Mouse (Mus musculus) C2C12 (cell line): ENCODE measurements around the gene Tbcel.

ENCODE experiments used
- CTCF ChIP-seq: IDR thresholded peaks from one replicate; pipeline ENCODE4 v1.5.1; 2011; ENCODE audit not compliant: control insufficient read depth, insufficient read depth, insufficient read length
- MAX ChIP-seq: IDR thresholded peaks from one replicate; pipeline ENCODE4 v1.6.1; 2011; ENCODE audit warnings: mild to moderate bottlenecking, control low read depth

GRCm38 (mm10) chr9:42419687-42420086 lies 87.9 kb downstream of the Tbcel start:
- TF ChIP-seq MAX (no peak), CTCF (no peak)
